Mouse (Mus musculus) gastrocnemius, postnatal 10 days (tissue): ENCODE results near the gene Sash3. TPM values are rescaled to one million over a fixed set of nuclear protein-coding genes. Genes with fewer than 3 reads are reported as not detected.

Experiments used
- DNase-seq: peaks from one replicate; pipeline ENCODE4 v3.0.0; 2021; ENCODE audit warnings: mixed read lengths
- total RNA-seq, 2 experiments: library from RNA; stranded (reverse); gene quantifications; 2 replicates each; pipeline ENCODE4 v1.2.3; 2021

Gene Sash3
- total RNA-seq, 2 experiments from 2014 or later = 0.82 to 1.2 TPM

DNA sequence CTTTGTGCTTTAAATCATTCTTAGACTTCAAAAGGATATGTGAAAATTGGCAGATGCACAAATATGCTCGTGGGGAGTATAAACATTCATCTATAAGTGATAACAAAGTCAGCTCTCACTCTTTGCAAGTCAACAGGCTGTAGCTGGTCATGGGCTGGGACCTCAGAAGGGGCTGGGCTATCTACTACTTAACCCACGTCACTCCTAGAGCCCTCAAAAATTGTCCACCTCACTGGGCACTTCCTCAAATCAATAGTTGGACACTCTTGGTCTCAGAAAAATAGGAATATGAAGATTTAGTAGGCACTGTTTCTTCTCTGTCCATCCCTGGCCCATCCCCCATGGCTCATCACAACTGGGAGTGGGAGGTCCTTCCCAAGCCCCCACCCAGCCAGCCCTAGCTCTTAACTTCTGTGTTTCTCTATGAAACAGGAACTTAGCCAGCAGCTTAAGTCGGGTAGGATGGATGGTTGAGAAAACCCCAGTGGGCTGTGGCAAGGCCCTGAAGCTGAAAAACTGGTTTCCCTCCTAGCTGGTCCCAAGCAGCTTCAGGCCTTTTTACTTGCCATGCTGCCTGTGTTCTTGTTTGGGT lies 5.9 kb upstream of the Sash3 start:
- no peak for DNase-seq

DNA sequence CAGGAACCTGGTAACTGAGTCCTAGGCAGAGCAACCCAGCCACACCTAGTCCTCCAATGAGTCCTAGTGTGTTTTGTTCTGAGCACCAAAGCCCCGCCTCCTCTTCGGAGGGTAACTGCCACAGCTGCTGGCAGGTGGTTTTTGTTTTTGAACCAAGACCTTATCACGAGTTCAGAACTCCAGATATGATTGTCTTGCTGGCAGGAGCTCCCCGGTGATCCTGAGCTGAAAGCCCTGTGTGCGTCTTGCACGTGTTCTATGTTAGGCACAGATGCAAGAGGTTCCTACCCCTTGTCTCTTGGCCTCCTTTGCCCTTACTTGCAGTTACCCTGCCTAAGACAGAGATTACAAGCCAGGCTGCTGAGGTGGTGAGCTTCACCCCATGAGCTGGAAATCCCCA lies 4.8 kb upstream of the Sash3 start:
- DNase-seq = no peak

DNA sequence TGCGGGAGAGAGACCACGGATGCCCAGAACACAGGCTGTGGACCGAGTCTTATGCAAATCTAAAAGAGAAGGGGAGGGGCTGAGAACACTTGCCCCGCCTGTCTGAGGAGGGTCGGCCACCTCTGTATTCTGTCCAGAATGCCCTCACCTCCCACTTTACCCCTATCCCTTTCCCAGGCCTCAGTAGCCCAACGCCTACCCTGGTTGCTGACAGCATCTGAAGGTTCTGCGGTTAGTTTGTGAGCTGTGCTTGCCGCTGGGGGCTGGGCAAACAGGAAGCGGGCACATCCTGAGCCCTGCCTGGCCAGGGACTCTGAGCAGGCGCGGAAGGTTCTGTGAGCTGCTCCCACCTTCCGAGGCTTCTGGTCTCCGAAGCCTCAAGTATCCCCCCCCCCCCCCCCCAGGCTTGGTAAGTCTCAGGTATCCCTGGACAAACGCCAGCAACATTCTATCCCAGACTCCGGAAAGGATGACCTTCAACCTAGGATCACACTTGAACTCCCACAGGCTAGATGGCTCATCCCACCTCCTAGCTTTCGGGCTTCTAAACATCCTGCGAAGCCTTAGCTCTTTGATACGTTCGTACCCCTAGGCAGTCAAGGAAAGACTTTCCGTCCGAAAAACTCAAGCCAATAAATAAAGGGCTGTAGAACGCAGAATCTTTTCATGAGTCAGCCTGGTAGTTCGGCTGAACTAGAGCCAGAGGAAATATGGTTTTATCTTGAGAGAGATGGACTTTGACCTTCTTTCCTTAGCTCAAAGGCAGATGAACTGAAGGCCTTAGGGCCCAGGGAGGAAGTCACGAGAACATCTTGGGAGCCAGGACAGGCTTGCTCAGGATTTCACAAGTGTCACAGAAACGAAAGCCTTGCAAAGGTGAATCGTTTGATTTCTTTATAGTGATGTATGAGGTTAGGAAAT lies 2.6 kb upstream of the Sash3 start:
- DNase-seq = no peak

DNA sequence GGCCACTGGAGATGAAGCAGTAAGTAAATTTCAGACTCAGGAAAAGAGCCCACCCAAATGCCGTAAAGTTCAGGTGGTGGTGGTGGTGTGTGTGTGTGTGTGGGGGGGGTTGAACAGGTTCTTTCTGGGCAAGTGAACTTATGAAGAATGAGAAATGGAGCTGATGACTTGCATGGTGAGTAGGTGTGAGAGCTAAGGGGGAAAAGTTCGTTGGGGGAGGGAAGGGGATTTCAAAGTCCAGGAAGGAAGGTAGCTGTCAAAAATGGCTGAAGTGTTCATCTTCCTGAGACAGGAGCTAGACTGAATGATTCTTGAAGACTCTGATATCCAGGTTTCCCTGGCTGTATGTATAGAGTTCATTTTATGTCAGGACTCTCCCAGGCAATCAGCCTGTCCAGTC lies 990 bp downstream of the Sash3 start:
- DNase-seq = no peak

DNA sequence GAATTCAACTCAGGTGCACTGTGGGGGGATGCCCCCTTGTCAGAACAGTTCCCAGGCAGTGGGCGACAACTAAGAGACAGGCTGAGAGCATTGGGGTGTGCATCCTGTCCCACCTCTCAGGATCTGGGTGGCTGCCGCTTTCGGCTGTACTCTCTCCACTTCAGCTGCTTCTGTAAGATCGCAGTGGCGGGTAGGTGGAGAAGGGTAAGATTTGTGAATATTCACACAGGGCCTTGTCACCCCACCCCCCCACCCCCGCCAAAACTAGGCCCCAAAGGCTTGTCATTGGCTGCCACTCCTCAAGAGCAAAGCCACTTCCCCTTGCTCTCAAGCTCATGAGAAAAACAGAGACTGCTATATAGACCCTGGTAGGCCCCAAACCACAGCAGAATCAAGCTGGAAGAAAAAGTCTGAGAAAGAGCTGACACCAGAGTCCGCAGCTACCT lies 1.5 kb downstream of the Sash3 start:
- no peak for DNase-seq

DNA sequence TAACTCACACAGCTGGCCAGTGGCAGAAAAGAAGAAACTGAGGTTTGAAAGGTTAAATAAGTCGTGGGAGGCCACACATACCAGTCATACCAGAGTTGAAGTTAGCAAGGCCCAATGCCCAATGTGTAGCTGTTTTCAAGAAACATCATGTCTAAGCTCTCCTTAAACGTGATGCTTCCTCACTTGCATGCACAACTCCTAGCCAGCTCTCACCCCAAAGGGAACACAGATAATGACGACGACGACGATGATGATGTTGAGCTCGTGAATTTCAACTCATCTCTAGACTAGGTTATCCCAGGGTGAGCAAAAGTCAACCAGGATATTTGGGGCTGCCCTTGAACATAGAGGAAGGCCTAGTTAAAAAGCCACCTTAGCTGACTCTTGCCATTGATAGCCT lies 5.9 kb downstream of the Sash3 start:
- no peak for DNase-seq

DNA sequence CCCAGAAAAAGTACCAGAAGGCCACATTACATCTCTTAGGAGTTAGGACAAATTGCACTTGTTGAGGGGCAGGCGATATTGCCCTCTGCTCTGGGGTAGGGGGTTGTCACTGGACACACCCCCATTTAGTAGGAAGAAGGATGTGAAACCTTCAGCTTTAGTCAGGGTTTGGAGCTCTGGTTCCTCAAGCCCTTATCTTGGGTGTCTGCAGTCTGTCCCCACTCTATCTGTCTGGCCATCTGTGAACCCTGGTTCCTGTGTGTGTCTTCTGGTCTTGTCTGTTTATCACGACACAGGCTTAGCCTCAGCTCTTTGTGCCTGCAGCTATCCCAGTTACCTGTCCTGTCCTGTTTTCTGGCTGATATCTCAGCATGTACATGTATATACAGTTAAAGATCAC lies 7.2 kb downstream of the Sash3 start:
- DNase-seq = no peak

DNA sequence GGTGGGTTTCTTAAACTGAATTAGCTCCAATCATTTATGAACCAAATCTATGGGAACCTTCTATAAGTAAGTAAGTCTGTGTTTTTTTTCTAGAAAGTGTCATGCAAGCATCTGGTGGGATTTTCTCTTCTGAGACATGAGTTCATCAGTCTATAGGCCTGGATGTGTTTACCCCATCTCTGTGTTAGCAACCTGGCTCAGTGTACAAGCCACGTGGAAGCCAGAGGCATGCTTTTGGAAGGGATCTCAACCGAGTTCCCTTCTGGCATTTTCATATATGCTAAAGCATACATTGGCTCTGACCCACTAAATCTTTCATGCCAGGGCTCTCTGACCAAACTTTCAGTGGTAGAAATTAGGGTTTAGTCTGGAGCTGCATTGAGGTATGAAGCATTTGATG lies 7.7 kb downstream of the Sash3 start:
- no peak for DNase-seq

DNA sequence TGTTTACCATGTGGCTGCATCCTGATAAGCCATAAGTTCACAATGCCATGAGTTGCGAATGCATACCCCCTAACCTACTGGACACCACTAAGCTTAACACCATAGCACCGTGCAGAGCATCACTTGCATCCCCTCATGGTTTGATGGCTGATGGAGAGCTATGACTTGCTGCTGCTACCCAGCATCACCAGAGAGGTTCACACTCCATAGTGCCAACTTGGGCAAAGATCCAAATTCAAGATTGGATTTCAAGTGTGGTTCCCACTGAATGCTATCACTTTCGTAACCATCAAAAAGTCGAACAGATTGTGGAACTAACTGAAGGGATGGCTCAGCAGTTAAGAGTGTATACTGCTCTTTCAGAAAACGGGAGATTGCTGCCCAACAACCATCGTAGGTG lies 9.3 kb downstream of the Sash3 start:
- DNase-seq = no peak

DNA sequence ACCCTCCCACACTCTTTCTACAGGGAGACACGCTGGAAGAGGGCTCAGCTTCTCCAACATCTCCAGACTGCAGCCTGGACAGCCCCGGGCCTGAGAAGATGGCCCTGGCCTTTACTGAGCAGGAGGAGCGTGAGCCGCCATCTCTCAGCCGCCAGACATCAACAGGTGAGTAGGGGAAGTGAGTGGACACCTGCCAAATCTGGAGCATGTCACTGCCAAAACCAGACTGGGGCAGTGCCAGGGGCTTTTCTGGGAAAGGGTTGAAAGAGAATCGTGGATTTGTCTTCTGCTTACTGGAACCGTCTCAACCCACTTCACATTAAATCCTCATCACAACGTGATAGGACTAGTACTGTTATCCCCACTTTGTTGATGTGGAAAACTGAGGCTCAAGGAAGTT lies 11.2 kb downstream of the Sash3 start:
- DNase-seq = no peak

DNA sequence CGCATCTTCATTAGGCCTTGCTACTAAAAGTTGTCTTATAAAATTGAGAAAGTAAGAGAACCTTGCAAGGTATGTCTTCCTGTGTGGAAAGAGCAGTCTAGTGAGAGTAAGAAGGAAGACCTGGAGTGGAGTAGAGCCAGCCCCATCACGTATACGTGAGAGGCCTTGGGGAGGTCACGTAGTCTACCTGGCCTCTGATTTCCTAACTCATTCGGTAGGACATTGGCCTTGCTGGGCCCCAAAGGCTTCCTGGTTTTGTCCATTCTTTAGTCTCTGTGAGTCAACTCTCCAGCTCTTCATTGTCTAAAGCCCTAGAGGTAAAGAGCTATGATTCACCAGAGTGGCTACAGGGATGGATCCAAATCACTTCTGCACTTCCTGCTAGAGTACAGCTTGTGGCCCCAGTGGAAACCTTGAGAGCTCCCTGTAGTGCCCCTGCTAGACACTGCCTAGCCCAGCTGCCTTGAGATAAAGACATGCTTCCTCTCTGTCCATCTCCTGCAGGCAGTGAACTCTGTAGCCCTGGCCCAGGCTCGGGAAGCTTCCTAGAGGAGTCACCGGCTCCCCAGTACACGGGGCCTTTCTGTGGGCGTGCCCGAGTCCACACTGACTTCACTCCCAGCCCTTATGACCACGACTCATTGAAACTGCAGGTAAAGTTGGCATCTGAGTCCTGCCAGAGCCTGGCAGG lies 12.1 kb downstream of the Sash3 start:
- DNase-seq = no peak

DNA sequence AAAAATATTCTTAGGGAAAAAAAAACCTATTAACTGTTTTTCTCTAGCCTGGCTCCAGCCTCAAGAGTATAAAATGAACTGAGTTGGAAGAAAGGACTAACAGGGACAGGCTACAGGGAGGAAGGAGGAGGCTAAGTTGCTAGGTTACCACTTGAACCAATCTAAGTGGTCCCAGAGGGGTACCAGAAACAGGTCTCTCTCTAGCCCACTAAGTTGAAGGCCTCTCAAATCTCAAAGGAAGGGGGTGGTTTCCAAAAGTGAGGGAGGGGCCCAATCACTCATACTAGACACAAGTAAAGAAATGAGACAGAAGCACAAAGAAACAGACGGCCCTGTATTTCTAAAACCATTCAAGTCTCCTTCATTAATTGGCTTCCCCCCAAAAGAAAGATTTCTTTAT lies 23.7 kb downstream of the Sash3 start:
- no peak for DNase-seq

DNA sequence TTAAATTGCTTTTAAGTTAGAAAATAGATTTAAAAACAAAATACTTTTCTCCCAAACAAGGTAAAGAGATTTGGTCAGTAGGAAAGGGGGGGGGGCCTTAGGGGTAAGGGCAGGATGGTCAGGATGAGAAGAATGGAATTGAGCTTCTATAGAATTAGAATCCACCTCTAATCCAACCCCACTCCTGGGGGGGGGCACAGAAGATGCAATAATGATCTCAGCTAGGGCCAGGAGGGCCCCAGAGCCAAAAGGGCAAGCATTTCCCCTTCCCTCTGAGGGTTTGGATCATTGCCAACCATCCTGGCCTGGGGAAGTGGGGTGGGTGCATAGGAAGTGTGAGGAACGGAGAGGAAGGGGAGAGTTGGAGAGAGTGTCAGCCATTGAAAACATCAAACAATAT lies 24.1 kb downstream of the Sash3 start:
- no peak for DNase-seq

DNA sequence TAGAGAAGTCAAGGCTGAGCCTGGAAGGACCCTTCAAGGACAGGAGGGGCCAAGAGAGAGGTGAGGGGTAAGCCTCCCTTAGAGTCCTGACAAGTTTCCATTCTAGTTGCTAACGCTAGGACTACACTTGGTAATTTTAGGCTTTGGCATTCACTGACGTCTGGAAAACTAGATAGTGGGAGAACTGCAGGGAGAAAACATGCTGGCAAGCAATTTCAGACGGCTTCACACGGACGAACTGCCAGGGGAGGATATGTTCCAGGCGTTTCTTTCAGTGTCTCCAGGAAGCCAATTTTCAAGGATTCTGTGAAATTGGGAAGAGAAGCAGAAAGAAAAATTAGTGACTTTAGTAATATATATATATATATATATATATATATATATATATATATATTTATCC lies 35.6 kb downstream of the Sash3 start:
- no peak for DNase-seq

DNA sequence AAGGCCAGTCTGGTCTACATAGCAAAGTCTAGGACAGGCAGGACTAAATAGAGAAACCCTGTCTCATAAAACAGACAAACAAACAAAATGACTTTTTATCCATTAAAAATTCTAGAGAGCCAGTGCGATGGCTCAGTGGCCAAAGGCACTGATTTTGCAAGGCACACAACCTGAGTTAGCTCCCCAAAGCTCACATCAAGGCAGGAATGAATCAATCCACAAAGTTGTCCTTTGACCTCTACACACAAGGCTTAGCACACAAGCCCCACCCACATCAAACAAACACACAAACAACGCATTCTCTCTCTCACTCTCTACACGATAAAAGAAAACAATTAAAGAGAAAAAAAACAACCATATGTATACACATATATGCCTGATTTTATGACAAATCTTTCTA lies 38.5 kb downstream of the Sash3 start:
- no peak for DNase-seq

DNA sequence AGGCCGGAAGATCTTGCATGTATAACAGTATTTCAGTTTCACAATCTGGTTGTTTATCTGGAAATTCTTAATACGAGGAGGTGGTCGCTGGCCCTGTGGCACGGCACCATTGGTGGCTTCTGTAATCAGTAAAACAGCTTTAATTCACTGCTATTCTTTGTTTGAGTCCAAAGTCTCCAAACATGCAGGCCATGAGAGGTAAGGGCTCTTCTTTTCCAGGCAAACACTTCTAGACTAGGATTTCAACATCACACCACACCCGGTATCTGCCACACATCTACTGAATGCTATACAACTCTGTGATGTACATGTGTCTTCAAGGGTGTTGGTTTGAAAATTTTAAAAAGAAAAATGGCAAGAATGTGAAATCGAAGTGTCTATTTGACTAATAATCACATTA lies 45.0 kb downstream of the Sash3 start:
- no peak for DNase-seq

DNA sequence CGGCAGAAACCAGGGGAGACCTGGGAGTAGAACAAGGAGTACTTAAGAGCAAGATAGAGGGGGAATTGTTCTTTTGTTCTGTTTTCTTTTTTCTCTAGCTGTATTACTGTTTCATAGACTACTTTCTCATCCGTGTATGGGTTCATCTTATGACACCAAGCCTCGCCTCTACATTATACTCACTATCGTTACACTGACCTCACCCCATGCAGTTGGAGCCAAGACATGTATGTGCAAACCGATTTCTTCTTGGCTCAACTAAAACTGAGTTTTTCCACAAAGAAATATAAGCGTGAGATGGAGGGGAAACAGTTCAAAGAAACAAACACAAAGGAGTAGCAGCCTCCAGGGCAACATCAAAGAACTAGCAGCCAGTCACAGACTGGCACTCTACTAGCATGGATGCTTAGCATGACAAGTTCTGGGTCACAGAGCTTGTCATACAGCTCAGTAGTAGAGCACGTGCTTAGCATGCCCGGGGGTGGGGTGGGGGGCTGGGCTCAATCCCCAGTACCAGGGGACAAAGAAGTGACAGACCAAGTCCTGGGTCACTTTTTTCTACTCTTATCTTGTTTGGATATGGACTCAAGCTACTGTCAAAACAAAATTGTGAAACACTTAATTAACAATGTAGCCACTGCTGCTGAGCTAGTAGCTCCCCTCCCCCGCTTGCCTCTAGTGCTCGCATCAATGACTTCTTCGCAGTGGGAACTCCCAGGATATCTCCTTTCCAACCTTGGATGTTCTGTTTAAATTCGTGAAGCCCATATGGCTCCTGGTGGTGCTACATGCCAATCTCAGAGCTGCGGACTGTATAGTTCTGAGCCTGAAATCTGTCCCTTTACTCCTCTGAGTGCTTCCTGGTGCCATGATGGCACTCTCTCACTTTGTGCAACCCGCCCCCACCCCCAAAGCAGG lies 47.3 kb downstream of the Sash3 start:
- DNase-seq = no peak

DNA sequence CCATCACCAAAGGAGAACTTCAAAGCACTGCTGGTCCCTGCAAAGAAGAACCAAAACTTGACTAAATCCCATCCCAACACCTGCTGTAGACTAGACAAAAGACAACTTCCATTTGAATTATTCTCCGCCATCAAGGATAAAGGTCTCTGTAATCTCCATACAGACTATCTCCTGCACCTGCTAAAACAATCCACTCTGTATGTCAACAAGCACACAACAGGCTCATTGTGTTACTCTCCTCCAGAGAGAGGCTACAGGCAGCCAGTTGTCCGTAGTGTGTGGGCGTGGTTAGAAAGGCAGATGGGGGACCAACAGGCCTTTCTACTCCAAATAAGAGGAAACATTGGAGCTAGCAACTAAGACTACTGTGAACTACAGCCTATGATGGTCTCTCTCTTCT lies 51.6 kb downstream of the Sash3 start:
- no peak for DNase-seq

DNA sequence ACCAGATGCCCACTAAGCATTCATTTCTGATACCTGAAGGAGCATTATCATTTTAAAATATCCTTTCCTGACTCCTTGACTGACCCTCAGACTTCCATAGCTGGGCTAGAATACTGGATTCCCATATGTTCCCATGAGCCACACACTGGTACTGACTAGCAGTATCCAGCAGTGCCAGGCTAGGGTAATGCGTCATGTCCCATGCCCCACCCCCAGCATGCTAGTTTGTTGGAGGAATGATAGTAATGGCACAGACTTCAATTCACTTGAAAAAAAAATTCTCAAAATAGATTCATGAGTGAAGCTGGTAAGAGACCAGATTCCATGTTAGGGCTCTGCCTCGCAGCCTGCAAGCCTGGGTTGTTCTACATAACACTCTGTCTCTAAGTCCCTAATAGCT lies 52.8 kb downstream of the Sash3 start:
- no peak for DNase-seq

DNA sequence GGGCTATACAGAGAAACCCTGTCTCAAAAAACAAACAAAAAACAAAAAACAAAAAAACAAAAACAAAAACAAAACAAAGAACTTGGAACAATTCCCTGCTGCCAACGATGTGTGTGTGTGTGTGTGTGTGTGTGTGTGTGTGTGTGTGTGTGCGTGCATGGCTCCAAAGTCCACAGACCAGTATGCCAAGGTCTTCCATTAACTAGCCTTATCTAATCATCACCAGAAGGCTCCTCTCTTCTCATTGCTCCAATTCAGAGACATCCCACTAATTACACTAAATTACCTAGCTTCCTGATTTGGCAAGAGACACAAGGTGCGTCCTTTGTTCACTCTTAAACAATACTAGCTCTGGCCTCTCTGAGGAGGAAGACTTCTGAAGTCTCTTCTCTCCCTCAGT lies 54.5 kb downstream of the Sash3 start:
- DNase-seq = no peak

DNA sequence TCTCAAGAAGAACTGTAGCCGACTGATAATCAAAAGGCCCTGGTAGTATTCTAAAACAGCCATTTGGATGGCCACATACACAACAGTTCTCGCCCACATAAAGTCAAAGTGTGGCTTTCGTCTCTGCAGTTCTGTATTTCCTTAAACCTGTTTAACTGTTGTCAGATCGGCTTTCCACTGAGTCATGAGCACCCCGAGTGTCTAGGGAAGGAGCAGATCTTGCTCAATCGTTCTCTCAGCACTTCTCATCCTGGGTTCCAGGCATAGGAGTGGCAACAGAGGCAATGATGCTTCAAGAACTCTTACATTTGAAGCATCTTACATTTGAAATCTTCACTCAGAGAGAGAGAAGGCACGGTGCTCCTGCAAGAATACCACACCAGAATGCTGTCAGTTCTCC lies 55.7 kb downstream of the Sash3 start:
- DNase-seq = no peak

DNA sequence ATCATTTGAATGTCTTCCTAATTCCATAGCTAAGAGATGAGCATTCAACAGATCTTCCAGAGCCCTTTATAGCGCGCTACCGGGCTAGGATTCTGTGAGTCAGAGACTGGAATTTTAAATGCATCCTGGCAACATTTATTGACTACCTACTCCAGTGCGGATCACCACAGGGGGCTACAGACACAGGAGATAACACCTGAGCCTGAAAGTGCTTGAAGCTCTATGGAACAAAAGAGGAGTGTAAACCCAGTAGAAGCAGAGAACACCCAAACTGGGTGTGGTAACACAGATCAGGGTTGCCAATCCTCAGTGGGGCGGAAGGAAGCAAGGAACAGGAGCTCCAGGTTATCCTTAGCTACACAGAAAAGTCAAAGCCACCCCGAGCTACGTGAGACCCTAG lies 56.2 kb downstream of the Sash3 start:
- no peak for DNase-seq
